Mouse (Mus musculus) liver, embryonic 16.5 days (tissue): ENCODE measurements around the gene Olfr485. TPM values are rescaled to one million over a fixed set of nuclear protein-coding genes. Genes with fewer than 3 reads are reported as not detected.

ENCODE experiments used
- ATAC-seq: fragments of 200-750 bp; cut with Nextera tagmentation; 2 replicates; pipeline ENCODE4 v1.8.0; 2017; ENCODE audit warnings: low read depth, mild to moderate bottlenecking, moderate number of reproducible peaks, moderate library complexity
- H3K27ac ChIP-seq: fragments of 300-500 bp; sonication (generic); 2 replicates; pipeline ENCODE4 v1.5.1; 2014; ENCODE audit warnings: mild to moderate bottlenecking, low read length
- H3K27me3 ChIP-seq: fragments of 300-500 bp; sonication (generic); 2 replicates; pipeline ENCODE4 v1.6.1; 2014; ENCODE audit warnings: low read depth, low read length, mixed read lengths; ENCODE audit not compliant: control insufficient read depth, insufficient read depth
- H3K36me3 ChIP-seq: fragments of 300-500 bp; sonication (generic); 2 replicates; pipeline ENCODE4 v1.6.1; 2014; ENCODE audit warnings: mild to moderate bottlenecking; ENCODE audit not compliant: control insufficient read depth, insufficient read depth
- H3K4me1 ChIP-seq: fragments of 300-500 bp; sonication (generic); 2 replicates; pipeline ENCODE4 v1.6.1; 2014; ENCODE audit warnings: low read depth, low read length, mixed read lengths; ENCODE audit not compliant: control insufficient read depth
- H3K4me2 ChIP-seq: fragments of 300-500 bp; sonication (generic); 2 replicates; pipeline ENCODE4 v1.6.1; 2014; ENCODE audit warnings: low read depth, low read length, mixed read lengths
- H3K4me3 ChIP-seq: fragments of 300-500 bp; sonication (generic); 2 replicates; pipeline ENCODE4 v1.5.1; 2014; ENCODE audit warnings: low read depth, mild to moderate bottlenecking, low read length
- H3K9ac ChIP-seq: fragments of 300-500 bp; sonication (generic); 2 replicates; pipeline ENCODE4 v1.6.1; 2014; ENCODE audit warnings: low read depth, low read length
- H3K9me3 ChIP-seq: fragments of 300-500 bp; sonication (generic); replicated peaks from 2 replicates; pipeline ENCODE4 v1.6.1; 2016; ENCODE audit warnings: low read length; ENCODE audit not compliant: control insufficient read depth
- WGBS: fragments of 180-500 bp; shearing (Covaris S2); extraction: QIAGEN DNeasy Blood & Tissue Kit; methylation state at CpG from one replicate; pipeline ENCODE4 v1.1.7; 2014; ENCODE audit not compliant: insufficient replicate concordance; 5-methylcytosine and 5-hydroxymethylcytosine counted together
- polyA plus RNA-seq: library from polyadenylated mRNA; unstranded; fragments of >200 nt; fragmentation: Nextera tagmentation; extraction: Ambion mirVana; gene quantifications from 2 replicates; pipeline ENCODE4 v1.2.1, GENCODE M21; 2015

Olfr485 gene
- polyA plus RNA-seq, 1 experiment from 2014 or later, result not detected

DNA sequence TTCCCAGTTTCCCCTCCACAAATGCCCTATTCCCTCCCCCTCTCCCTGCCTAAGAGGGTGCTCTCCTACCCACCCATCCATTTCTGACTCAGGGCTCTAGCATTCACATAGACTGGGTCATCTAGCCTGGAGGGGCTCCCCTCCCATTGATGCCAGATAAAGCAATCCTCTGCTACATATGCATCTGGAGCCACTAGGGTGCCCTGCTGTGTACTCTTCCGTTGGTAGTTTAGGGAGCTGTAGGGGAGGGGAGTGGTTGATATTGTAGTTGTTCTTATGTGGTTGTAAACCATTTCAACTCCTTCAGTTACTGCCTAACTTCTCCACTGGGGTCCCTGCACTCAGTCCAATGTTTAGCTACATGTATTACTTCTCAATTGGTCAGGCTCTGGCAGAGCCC lies 39.0 kb downstream of the Olfr485 start:
- WGBS, result 20% methylated on average over 1 of the region's 1 CpGs
- Histone ChIP-seq H3K9ac (no peak overlapping the region), H3K36me3 (no peaks in the 10 kb centered on the region), H3K27me3 (no peaks in the 10 kb centered on the region), H3K9me3 (no peaks in the 10 kb centered on the region), H3K4me2 (no peak overlapping the region), H3K4me3 (no peak overlapping the region), H3K4me1 (no peaks in the 10 kb centered on the region), H3K27ac (no peak overlapping the region)
- no peak for ATAC-seq

Other genes with a start within 250 kb of the Olfr485 start
- gene Olfr473, start 229.4 kb downstream of the Olfr485 start, polyA plus RNA-seq, result not detected in 2 replicates
- gene Olfr474, start 205.2 kb downstream of the Olfr485 start, polyA plus RNA-seq, result not detected in 2 replicates
- gene Olfr476, start 195.1 kb downstream of the Olfr485 start, polyA plus RNA-seq, result not detected in 2 replicates
- gene Olfr477, start 173.2 kb downstream of the Olfr485 start, polyA plus RNA-seq, result not detected in 2 replicates
- not detected in 2 replicates for gene Olfr478, start 125.9 kb downstream of the Olfr485 start, polyA plus RNA-seq
- not detected in 2 replicates for gene Olfr479, start 109.2 kb downstream of the Olfr485 start, polyA plus RNA-seq
- not detected in 2 replicates for gene Olfr480, start 92.5 kb downstream of the Olfr485 start, polyA plus RNA-seq
- gene Olfr481, start 80.0 kb downstream of the Olfr485 start, polyA plus RNA-seq, result not detected in 2 replicates
- gene Olfr482, start 62.3 kb downstream of the Olfr485 start, polyA plus RNA-seq, result not detected in 2 replicates
- not detected in 2 replicates for gene Olfr483, start 59.0 kb downstream of the Olfr485 start, polyA plus RNA-seq
- not detected in 2 replicates for gene Olfr484, start 32.4 kb downstream of the Olfr485 start, polyA plus RNA-seq
- gene Olfr486, start 12.9 kb upstream of the Olfr485 start, polyA plus RNA-seq, result not detected in 2 replicates
- not detected in 2 replicates for gene Olfr487, start 54.8 kb upstream of the Olfr485 start, polyA plus RNA-seq
- not detected in 2 replicates for gene Olfr488, start 98.5 kb upstream of the Olfr485 start, polyA plus RNA-seq
- not detected in 2 replicates for gene Olfr490, start 129.1 kb upstream of the Olfr485 start, polyA plus RNA-seq
- gene Olfr491, start 153.6 kb upstream of the Olfr485 start, polyA plus RNA-seq, result not detected in 2 replicates
- gene Olfr492, start 163.8 kb upstream of the Olfr485 start, polyA plus RNA-seq, result not detected in 2 replicates
- not detected in 2 replicates for gene Olfr493, start 187.1 kb upstream of the Olfr485 start, polyA plus RNA-seq
- not detected in 2 replicates for gene Olfr494, start 205.5 kb upstream of the Olfr485 start, polyA plus RNA-seq
- not detected in 2 replicates for gene Olfr495, start 233.3 kb upstream of the Olfr485 start, polyA plus RNA-seq